Mouse (Mus musculus) common myeloid progenitor, adult 5-6 weeks (primary cell): Measurements from ENCODE around the gene Tbata. TPM values are rescaled to one million over a fixed set of nuclear protein-coding genes. Genes with fewer than 3 reads are reported as not detected.
A peak's percentile ranks its signal among the peaks of the same experiment; 100 is the strongest.

Experiments used
- ATAC-seq: replicated peaks from 2 replicates; pipeline ENCODE4 v1.8.0; 2016; ENCODE audit warnings: low read depth, mild to moderate bottlenecking, moderate TSS enrichment, inconsistent platforms; ENCODE audit not compliant: poor library complexity, severe bottlenecking
- total RNA-seq: library from RNA; stranded (forward); fragments of 200-1000, 187-1606 nt; gene quantifications from 2 replicates; pipeline ENCODE4 v1.2.3, GENCODE M21; 2017

Tbata gene
- total RNA-seq, 1 experiment from 2014 or later: not detected

DNA sequence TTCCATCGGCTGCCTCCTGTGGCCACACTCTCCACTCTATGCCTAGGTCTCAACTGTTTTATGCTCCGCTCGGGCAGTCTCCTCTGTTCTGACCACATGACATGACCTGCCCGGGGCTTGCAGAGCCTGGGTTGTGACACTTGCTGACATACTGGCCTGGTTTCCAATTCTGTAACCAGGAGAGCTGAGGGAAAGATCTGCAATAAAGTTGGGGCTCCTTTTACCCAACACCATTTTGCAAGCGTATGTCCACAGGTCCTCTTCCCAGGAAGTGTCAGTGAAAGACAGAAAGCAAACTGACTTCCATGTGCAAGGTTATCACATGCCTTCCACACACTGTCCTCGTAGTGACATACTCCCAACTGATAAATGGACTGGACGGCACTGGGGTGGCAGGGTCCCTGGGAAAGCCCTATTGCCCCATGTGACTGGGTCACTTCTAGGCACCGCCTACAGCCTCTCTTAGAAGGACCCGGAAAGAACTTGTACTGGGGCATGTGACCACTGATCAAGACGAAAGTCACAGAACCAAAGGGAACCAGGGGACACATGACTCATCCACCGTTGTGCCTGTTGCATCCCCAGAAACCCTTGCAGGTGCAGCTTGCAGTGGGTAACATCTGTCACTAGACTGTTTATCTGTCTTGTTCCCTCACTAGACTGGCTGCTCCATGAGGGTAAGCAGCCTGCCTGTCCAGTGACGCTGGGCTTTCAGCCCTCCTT is 30.0 kb downstream of the Tbata start:
- ATAC-seq: no peak

DNA sequence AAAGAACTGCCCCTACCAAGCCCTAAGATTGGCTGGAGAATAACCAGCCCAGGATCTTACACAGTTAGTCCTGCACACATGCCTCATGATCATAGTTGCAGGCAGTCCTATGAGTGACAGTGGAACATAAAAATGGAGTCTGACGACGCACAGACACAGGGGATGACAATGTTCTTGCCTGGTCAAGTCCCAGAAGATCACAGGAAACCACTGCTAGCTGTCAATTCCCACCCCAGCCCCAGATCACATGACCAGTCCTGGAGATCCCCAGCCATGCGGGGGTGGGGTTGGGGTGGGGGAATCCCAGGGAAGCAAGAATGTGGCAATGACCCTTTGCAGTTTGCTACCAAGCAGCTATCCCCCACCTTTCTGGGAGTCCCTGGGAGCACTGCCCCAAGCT is 32.2 kb downstream of the Tbata start:
- no peak for ATAC-seq

DNA sequence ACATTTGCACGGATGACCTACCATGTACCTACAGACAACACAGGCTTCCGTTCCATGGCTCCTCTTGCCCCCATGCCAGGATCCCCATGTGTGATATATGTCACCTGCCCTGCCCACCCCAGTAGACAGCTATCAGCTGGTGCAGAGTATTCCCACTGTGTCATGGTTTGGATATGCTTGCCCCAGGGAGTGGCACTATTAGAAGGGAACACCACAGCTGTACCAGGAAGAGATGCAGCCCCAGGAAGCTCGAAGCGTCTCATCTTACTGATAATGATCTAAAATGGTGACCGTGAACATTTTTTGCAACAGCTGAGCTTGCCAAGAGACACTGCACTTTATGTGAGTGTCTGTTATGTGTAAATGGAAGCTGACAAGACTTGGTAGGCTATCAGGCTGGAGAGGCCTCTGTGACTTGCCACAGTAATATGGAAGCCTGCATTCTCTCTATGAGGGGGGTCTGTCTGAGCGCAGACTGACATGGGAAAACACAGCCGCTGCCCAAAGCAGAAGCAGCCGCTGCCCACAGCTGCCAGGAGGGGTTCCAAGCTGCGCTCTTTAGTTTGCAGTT is 36.4 kb downstream of the Tbata start:
- ATAC-seq: no peak

DNA sequence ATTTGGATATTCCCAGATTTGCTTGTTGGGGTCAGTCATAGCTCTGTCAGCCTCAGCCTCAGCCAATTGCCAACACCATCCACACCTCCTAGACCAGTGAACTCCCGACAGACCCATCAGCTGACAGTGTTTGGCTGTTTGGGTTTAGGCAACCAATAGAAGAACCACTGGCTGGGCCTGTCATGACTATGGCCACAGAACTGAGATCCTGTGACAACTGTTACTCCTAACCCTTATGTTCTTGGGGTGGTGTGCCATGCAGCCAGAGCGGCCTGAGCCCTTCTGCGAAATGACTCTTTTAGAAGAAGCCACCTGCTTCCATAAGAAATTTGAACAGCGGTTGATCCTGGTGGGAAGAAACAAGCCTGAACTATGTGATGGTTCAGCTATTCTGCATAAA is 39.4 kb downstream of the Tbata start:
- no peak for ATAC-seq

DNA sequence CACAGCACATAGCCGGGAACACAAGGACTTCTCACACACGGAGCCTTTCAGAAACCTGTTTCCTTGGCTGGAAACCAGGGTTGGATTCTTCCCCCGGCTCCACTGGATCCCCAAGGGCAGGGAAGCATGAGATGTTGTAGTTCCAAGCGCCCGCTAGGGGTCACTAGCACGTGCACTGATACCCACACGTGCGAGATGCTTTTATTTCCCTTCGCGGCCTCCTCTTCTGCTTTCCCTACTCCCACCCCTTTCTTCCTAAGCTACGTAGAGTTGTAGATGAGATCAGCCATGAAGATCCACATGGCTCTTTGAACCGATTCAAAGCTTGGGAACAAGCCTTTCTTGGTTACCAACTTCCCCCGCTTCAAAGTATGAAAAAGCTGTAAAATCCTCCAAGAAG is 40.0 kb downstream of the Tbata start:
- peak; percentile 75 for ATAC-seq

DNA sequence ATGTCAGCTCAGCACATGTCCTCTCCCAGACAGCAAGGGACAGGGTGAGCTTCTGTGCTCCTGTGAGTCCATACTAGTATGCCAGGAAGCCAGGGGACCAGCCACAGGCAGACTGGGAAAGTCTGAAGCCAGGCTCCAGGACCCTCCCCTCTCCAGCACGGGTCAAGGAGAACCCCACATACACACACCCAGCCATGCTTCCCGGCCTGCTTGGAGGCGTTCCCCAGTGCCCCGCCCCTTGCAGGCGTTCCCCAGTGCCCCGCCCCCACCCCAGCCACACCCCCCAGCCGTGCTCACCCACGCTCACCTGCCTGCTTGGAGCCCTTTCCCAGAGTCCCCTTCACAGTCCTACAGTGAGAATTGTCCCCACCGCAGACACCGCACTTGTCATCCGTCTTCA is 41.1 kb downstream of the Tbata start:
- no peak for ATAC-seq

DNA sequence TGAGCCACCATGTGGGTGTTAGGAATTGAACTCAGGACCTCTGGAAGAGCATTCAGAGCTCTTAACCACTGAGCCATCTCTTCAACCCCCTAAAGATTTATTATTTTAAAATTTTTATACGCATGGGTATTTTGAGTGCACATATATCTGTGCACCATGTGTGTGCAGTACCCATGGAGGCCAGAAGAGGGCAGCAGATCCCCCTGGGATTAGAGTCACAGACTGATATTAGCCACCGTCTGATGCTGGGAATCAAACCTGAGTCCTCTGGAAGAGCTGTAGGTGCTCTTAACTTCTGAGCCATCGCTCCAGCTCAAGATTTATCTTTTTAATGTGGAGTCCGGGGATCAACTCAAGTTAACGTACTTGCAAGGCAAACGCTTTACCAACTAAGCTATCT is 43.9 kb downstream of the Tbata start:
- ATAC-seq: no peak

DNA sequence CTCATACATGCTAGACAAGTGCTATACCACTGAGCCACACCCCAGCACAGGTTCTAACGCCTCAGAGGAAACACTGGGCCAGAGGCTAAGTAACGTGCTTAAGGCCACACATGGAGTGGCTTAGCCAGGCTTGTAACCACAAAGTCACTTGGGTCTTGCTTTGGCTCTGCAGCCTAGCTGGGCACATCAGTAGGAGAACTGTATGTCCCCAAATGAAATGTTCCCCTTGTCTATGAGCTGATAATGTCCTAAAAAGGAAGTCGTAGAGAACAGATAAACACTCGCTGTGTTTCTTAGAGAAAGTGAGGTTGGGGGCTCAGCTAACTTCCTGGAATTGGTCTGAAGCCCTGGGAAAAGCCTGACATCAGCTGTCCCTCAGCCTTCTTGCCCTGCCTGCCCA is 44.4 kb downstream of the Tbata start:
- ATAC-seq: peak; percentile 57; the same call in 1 of the 2 replicates

DNA sequence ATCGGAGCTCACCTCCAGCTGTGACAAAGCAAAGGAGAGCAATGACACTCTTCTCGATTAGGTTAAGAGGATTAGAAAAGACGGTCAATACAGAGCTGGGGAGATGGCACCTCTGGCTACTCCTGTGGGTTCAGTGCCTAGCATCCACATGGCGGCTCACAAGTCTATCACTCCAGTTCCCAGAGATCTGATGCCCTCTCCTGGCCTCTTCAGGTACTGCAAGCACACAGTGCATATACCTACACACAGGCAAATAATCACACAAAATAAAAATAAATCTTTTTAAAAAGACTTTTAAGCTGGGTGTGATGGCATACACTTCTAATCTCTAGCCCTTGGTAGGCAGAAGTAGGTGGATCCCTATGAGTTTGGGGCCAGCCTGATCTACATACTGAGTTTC is 47.6 kb downstream of the Tbata start:
- no peak for ATAC-seq

DNA sequence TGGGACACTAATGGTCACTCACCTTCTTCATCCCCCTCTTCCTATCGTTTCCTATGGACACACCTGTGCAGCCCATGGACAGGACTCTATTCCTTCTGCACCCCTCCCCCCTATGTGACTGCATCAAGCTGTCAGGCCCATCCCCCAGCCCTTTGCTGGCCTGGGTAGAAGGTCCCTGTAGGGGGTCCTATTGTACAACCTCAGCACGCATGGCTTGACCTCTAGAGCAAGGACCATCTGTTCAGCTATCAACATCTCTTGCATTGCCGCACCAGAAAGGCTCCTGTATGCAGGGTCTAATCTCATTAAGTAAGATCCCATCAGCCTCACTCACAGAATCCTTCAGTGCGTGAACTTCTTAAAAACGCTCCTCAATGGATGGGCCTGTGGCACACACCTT is 53.9 kb downstream of the Tbata start:
- no peak for ATAC-seq

DNA sequence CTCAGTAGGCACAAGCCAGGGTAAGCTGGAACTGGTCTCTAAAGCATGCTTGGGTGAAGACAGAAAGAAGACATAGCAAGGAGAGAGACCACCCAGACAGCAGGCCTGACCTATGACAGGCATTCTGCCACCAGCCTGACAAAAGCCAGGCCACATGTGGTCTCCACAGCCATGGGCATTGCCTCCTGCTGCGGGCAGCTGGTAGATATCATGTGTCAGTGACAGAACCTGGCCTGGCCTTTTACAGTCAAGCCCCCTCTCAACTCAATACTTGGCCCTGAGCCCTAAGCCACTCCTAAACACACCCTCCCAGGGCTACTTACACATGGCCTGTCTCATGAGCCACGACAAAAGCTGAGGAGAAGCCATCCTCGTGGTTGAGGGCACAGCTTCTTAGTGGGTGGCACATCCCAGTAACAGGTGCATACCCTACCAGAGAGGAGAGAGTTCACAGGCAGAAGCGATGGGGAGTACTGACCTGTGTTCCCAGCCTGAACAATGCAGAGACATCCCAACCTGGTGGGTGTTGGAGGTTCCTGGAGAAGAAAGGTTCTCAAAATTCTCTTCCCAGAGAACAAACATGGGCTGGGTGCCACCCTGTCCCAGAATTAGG is 55.1 kb downstream of the Tbata start:
- no peak for ATAC-seq

DNA sequence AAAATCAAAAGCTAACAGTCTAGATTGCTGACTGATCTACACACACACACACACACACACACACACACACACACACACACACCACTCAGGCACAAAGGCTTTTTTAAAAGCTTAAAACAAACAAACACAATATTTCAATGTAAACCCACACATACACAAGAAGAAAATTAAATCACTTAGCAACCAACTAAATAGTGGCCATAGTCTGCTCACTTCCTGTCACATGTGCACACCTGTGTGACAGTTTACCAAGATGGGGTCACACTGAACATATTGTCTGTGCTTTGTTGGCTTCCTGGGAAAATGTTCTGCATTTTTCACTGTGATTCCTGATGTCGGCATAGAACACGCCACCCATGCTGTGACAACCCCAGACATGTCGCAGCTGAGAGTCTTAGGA is 60.0 kb downstream of the Tbata start:
- no peak for ATAC-seq

DNA sequence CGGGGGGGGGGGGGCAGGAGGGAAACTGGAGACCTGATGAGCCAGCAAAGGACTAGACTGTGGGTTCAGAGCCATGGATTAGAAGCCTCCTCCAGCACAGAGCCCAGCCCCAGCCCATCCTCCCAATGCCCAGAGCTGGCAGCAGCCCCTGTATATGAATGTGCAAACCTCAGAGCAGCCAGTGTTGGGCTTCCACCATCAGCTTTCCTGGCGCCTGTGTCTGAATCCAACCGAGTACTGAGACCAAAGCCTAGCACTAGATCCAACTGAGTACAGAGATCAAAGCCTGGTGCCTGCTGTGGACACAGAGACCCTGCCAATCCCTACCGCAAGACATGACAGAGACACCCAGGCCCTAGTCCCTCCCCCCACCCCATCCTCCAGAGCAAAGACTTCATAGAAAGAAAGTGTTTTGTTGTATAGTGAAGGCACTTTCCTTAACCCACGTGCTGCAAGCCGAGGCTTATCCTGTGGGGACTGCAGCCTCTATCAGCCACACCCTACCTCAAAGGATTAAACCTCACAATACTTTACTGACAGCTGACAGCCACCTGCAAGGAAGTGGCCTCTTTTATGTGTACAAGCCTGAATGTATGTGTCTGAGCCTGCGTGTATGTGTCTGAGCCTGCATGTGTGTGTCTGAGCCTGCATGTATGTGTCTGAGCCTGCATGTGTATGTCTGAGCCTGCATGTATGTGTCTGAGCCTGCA is 61.3 kb downstream of the Tbata start:
- no peak for ATAC-seq

DNA sequence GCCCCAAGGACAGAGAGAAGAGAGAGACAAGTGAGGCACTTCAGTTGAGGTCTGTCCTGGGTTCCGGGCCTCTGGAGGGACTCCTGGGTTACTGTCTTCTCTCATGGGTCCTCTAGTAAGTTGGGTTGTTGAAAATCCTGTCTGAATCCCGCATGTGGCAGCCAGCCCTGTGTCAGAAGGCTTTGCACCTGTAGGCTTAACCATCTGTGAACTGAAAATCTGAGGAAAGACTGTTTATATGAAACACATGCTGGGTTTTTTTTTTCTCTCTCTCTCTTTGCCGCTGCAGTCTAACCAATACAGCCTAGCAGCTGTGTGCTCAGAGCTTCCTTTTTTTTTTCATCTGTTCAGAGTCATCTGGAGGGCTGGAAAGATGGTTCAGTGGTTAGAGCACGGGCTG is 62.6 kb downstream of the Tbata start:
- no peak for ATAC-seq

DNA sequence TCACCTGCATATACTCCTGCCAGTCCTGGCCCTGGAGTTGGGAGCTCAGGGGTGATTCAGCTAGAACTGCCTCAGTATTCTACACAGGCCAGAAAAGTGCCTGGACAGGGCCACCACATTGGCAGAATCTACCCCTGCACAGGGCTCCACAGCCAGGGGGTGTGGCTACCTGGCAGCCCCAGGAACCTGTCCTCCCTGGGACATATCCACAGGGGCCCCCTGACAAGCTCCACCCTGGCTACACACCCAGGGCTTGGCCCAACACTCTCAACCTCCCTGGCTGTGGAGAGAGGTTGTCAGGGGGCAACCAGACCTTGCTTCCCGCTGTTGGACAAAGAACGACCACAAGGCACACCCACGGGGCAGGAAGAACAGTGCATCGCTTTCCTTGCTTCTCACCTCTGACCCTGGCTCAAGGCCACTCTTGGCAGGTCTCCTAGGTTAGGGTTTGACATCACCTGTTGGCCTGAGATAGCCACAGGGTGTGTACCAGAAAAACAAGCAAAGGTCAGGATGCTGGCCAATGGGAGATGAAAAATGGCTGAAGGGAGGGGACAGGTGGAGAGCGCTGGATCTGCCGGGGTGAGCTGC is 64.0 kb downstream of the Tbata start:
- ATAC-seq: no peak

DNA sequence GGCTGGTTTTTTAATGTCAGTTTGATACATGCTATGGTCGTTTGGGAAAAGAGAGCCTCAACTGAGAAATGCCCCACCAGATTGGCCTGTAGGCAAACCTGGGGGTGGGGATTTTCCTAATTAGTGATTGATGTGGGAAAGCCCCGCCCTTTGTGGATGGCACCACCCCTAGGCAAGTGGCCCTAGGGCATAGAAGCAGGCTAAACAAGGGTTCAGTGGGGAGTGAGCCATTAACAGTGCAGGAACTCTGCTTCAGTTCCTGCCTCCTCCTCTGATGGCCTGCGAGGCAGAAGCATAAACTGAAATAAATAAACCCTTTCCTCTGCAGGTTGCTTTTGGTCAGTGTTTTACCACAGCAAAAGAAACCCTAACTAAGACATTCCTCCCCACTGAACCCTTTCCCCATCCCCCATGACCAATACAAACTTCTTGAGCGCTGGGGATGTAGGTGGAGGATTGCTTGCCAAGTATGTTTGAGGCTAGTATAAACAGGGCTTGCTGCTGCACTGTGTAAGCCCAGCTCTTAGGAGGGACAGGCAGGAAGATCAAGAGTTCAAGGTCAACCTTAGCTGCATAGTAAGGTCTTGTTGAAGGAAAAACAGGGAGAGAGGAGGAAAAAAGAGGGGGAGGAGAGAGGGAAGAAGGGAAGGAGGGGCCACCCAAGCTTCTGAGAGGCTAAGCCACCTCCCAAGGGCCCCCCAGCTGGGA is 65.1 kb downstream of the Tbata start:
- no peak for ATAC-seq

DNA sequence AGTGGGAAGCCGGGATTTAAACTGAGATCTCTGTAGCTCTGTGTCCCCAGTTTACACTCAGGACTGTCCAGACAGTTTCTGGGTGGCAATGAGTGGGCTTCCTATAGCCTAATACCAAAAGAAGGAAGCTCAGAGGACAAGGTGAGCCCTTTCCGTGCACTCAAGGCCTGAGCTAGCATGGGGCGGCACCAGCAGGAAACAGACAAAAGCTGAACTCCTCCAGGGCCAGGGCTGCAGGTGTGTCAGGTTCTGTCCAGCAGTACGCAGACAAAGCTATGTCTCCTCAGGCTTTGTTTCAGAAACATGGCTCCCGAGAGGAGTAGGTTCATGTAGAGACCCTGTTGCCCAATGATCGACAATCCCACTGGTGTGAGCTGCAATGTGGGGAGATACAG is 65.6 kb downstream of the Tbata start:
- no peak for ATAC-seq
